Mouse (Mus musculus) megakaryocyte, embryonic 14.5 days (primary cell): Measurements from ENCODE around the gene Ppp1r18. TPM values are rescaled to one million over a fixed set of nuclear protein-coding genes. Genes with fewer than 3 reads are reported as not detected.

Source experiments
- H3K27me3 ChIP-seq: replicated peaks from 2 replicates; pipeline ENCODE3; 2012; ENCODE audit warnings: inconsistent platforms
- H3K36me3 ChIP-seq: replicated peaks from 2 replicates; pipeline ENCODE3; 2012; ENCODE audit warnings: low read length, inconsistent platforms, mixed read lengths
- H3K4me1 ChIP-seq: 2 replicates; pipeline ENCODE4 v1.6.1; 2012; ENCODE audit warnings: inconsistent platforms
- H3K4me3 ChIP-seq: replicated peaks from 2 replicates; pipeline ENCODE3; 2012; ENCODE audit warnings: moderate library complexity, mild to moderate bottlenecking, inconsistent platforms
- H3K9me3 ChIP-seq: 2 replicates; pipeline ENCODE4 v1.6.1; 2012; ENCODE audit warnings: inconsistent platforms
- FLI1 ChIP-seq: IDR thresholded peaks from 2 replicates; pipeline ENCODE4 v1.6.1; 2012; ENCODE audit warnings: low read length, inconsistent platforms, mixed read lengths
- GATA1 ChIP-seq: IDR thresholded peaks from 3 replicates; pipeline ENCODE4 v1.6.1; 2012; ENCODE audit warnings: mixed read lengths, low read length, inconsistent platforms, borderline replicate concordance
- polyA plus RNA-seq: library from polyadenylated mRNA; stranded (reverse); fragments of >175 nt; gene quantifications from 2 replicates; pipeline ENCODE4 v1.2.3, GENCODE M21; 2012; ENCODE audit warnings: low replicate concordance; ENCODE audit not compliant: insufficient read depth

Gene Ppp1r18
- polyA plus RNA-seq, 1 experiment = 153 TPM

DNA sequence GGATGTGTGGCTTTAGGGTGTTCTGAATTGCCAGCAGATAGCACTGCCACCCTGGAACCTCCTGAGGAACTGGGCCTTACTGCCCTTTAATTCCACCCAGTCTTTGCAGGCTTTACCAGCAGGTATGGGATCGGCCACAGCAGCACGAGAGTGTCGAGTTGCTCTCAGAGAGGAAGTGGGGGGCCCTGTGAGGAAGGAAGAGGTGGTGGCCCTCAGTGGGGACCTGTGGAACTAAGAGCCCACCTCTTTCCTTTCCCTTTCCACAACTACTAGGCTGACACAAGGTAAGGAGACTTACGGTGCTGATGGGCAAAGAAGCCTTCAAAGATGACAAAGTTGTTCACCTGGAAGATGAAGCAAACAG is 38.6 kb downstream of the Ppp1r18 start:
- Histone ChIP-seq H3K4me3 (peak overlapping the region; percentile 15), H3K27me3 (no peaks in the 10 kb centered on the region), H3K4me1 (peaks cover 61% of the 10 kb centered on the region), H3K36me3 (peaks cover 80% of the 10 kb centered on the region), H3K9me3 (no peaks in the 10 kb centered on the region)
- TF ChIP-seq FLI1 = no peak
- no peak for TF ChIP-seq GATA1

GRCm38 (mm10) chr17:35905587-35905986 is 40.2 kb downstream of the Ppp1r18 start:
- no peak for TF ChIP-seq FLI1
- no peak for TF ChIP-seq GATA1
- peaks cover 68% of the 10 kb centered on the region for H3K36me3 ChIP-seq
- no peaks in the 10 kb centered on the region for H3K9me3 ChIP-seq
- H3K4me1 ChIP-seq = peaks cover 61% of the 10 kb centered on the region
- H3K27me3 ChIP-seq = no peaks in the 10 kb centered on the region
- no peak overlapping the region for H3K4me3 ChIP-seq

GRCm38 (mm10) chr17:35907609-35908008 is 42.2 kb downstream of the Ppp1r18 start:
- Histone ChIP-seq H3K4me3 (no peak overlapping the region), H3K4me1 (peaks cover 54% of the 10 kb centered on the region), H3K36me3 (peaks cover 72% of the 10 kb centered on the region), H3K27me3 (no peaks in the 10 kb centered on the region), H3K9me3 (no peaks in the 10 kb centered on the region)
- TF ChIP-seq GATA1 (no peak), FLI1 (no peak)

DNA sequence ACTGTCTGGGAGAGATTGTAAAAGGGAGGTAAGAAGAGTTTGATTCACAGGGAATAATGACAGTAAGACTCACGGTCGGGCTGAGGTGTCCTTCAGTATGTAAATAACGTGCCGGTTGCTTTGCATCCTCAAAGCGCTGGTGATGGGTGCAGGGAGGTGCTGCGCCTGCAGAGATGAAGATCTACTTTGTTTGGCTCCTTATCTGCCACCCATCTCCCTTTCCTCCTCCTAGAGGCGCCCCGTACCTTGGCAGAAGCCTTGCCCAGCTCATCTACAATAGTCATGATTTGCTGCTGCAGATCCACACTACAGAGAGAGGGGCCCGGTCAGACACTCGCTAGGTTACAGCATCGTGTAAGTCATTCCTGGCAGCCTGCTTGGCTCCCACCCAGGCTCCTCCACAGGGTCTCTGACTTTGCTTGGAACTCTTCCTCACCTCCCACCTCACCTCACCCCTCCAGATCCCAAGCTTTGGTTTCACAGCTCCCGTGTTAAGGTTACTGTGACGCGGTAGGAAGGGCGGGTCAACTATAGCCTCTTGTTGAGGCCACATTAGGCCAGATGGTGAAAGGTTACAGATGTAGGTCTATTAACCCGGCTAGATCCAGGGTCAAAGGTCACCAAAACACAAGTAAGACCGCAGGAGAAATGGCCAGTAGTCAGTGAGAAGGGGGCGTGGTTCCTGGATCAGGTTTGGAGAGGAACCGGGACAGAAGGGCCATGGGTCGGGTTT is 44.0 kb downstream of the Ppp1r18 start:
- H3K4me3 ChIP-seq = peak overlapping the region; percentile 96
- peaks cover 45% of the 10 kb centered on the region for H3K4me1 ChIP-seq
- H3K9me3 ChIP-seq = no peaks in the 10 kb centered on the region
- TF ChIP-seq GATA1 = no peak
- no peaks in the 10 kb centered on the region for H3K27me3 ChIP-seq
- H3K36me3 ChIP-seq = peaks cover 72% of the 10 kb centered on the region

- TF ChIP-seq GATA1 = no peak
- TF ChIP-seq FLI1 = no peak
- Histone ChIP-seq H3K9me3 (no peaks in the 10 kb centered on the region), H3K27me3 (no peaks in the 10 kb centered on the region), H3K4me1 (peaks cover 49% of the 10 kb centered on the region), H3K36me3 (peaks cover 73% of the 10 kb centered on the region), H3K4me3 (peak within 1 kb of the TSS; percentile 96)
Observed at GRCm38 (mm10) chr17:35909919-35910369, 44.6 kb downstream of the Ppp1r18 start, which contains the start of gene Atat1. TSS of gene Atat1 (minus strand) at chr17:35910075.

- Histone ChIP-seq H3K27me3 (no peaks in the 10 kb centered on the region), H3K4me3 (peak overlapping the region; percentile 44), H3K9me3 (no peaks in the 10 kb centered on the region), H3K36me3 (peaks cover 63% of the 10 kb centered on the region), H3K4me1 (peaks cover 42% of the 10 kb centered on the region)
- TF ChIP-seq FLI1 (no peak), GATA1 (no peak)
Observed at GRCm38 (mm10) chr17:35914975-35915374, 49.6 kb downstream of the Ppp1r18 start.

DNA sequence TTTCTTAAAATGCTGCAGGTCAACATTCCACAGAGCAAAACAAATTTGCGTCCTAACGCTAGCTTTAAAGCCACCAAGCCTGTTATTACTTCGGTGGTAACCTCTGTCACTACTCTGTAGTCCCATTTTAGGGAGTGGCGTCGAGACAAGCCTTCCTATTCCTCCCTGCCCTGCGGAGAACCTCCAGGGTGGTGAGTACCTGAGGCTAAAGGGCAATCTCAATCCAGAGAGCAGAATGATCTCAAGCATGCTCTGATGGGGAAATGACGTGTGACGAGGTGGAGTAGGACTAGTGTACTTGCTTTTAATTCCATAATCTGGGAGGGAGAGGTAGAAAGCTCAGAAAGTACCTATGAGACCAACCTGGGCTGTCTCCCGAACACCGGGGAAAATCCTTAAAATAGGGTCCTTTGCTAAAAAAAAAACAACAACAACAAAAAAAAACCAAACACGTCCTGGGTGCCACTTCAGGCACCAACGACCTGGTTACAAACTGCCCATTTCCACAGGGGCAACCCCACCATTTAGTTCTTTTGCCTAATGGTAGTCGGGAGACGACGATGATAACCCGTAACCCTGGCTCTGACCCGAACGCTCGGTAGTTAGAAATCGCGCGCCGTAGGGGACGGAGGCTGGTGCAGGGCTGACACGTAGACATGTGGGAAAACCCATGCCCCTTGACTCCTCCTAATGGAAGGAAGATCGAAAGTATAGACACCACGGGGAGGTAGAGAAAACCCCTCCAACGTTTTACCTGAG is 50.3 kb downstream of the Ppp1r18 start:
- H3K27me3 ChIP-seq = no peaks in the 10 kb centered on the region
- H3K9me3 ChIP-seq = no peaks in the 10 kb centered on the region
- peaks cover 71% of the 10 kb centered on the region for H3K36me3 ChIP-seq
- peaks cover 46% of the 10 kb centered on the region for H3K4me1 ChIP-seq
- no peak for TF ChIP-seq GATA1
- TF ChIP-seq FLI1 = no peak
- H3K4me3 ChIP-seq = peak overlapping the region; percentile 92

GRCm38 (mm10) chr17:35916297-35917142 is 51.1 kb downstream of the Ppp1r18 start, which contains the start of the genes Mrps18b and Ppp1r10:
TSS of gene Mrps18b (minus strand) at chr17:35916389.
TSS of gene Ppp1r10 (plus strand) at chr17:35916434.
- Histone ChIP-seq H3K36me3 (peaks cover 71% of the 10 kb centered on the region), H3K9me3 (no peaks in the 10 kb centered on the region), H3K4me1 (peaks cover 47% of the 10 kb centered on the region), H3K4me3 (peak within 1 kb of the TSS; percentile 92), H3K27me3 (no peaks in the 10 kb centered on the region)
- TF ChIP-seq FLI1 = no peak; the same call in 1 of the 2 replicates
- no peak for TF ChIP-seq GATA1

DNA sequence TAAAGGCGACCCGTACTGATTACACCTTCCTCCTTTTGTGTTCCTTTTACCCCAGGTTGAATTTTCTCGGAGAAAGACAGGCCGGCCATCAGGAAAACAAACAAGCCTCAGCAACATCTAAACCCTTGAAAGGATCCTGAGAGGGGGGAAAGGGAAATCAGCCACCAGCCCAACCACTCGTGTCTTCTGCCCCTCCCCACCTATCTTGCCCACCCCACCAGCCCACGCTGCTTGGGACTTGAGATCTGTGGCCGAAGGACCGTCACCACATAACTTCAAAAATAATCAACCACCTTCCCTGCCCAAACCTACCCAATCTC is 51.7 kb downstream of the Ppp1r18 start:
- Histone ChIP-seq H3K4me3 (peak overlapping the region; percentile 92), H3K4me1 (peaks cover 52% of the 10 kb centered on the region), H3K27me3 (no peaks in the 10 kb centered on the region), H3K36me3 (peaks cover 71% of the 10 kb centered on the region), H3K9me3 (no peaks in the 10 kb centered on the region)
- TF ChIP-seq GATA1 (no peak), FLI1 (no peak)
